Mouse (Mus musculus) ES-Bruce4 (cell line): ENCODE measurements around the gene Tiam1.

Experiments used
- CTCF ChIP-seq: IDR thresholded peaks from one replicate; pipeline ENCODE4 v1.8.1; 2011; ENCODE audit warnings: low read depth, low read length
- EP300 ChIP-seq: IDR thresholded peaks from 2 replicates; pipeline ENCODE4 v1.6.1; 2011; ENCODE audit warnings: low read depth, low read length; ENCODE audit not compliant: insufficient read depth

DNA sequence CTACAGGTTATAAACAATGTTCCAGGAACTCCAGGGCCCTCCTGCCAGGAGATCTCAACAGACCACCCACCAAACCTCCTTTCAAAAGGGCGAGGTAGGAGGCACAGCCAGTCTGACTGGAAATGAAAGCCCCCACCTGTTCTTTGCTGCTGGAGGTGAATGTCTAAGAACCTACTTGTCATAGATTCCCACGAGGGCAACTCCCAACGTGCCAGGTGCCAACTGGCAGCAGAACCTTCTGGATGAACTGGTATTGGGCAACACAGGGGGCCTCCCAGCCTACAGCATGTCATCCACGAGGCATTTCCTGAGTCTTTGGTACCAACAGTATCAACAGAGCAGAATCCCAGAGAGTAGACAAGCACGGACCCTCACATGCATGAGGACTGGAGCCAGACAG, 282.0 kb downstream of the Tiam1 start:
- peak; percentile 83 for TF ChIP-seq EP300
- no peak for TF ChIP-seq CTCF
